In the genomic region with DNA sequence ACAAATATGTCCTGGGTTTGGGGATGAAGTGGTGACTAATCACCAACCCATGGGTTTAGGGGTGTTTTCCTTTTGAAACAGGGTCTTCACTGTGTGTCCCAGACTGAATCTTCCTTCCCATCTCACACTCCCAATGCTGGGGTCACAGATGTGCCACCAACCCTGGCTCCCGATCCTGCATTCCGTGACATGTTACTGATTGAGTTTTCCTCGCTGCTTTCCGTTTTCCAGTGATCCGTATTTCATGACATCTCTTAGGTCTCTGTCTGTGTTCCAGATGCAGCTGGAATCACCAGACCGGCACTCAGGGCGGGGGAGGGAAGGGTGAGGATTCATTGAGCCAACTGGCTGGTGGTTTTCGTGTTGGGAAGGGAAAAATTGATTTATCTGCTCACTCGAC, we compare ENCODE assay signal across 24 mouse cellular contexts.
DNase-seq lines count a peak whose midpoint lies in the region; ATAC-seq and TF ChIP-seq lines count a peak whose summit lies in the region.
"Had no signal": no experiment of that assay in that cellular context is flagged by ENCODE, and none has a peak within 500 bp of the region (broad histone marks: within the 10 kb centered on the region; RNA-seq: fewer than 3 reads in every experiment).

No protein-coding gene starts in this region.

- no peaks in the 10 kb centered on the region for H3K36me3 ChIP-seq in lung, postnatal 0 days (ENCODE audit: insufficient read depth, low read length)
- no peaks in the 10 kb centered on the region for H3K36me3 ChIP-seq in embryonic facial prominence, embryonic 15.5 days
- H3K36me3 ChIP-seq: intestine, embryonic 15.5 days; kidney, embryonic 15.5 days; liver, embryonic 15.5 days; stomach, embryonic 15.5 days had no signal

- WGBS in lung, postnatal 0 days, result 74% methylated on average over 9 of the region's 9 CpGs
- WGBS in embryonic facial prominence, embryonic 15.5 days, result 32% methylated on average over 9 of the region's 9 CpGs

- no peak for ATAC-seq in lung, postnatal 0 days
- no peak for ATAC-seq in embryonic facial prominence, embryonic 15.5 days (ENCODE audit: insufficient number of reproducible peaks, low FRiP score, low TSS enrichment, low read depth)
- ATAC-seq: forebrain, embryonic 16.5 days; hindbrain, embryonic 16.5 days; intestine, embryonic 15.5 days; midbrain, embryonic 16.5 days had no signal

- H3K4me1 ChIP-seq in lung, postnatal 0 days (ENCODE audit: insufficient read depth, low read depth, low read length), result peaks cover 7% of the 10 kb centered on the region; the same call in 1 of the 2 replicates
- peaks cover 30% of the 10 kb centered on the region for H3K4me1 ChIP-seq in embryonic facial prominence, embryonic 15.5 days
- H3K4me1 ChIP-seq: liver, embryonic 15.5 days had no signal

- TF ChIP-seq EP300 in lung, postnatal 0 days (IDR thresholded peaks at IDR 0.05), result no peak

- DNase-seq in heart, adult 11 months, result peak; percentile 93
- no peak for DNase-seq in heart, adult 8-10 months (ENCODE audit: low spot score)
- peak; percentile 45 for DNase-seq in lung, postnatal 10 days
- no peak for DNase-seq in lung, postnatal 0 days (ENCODE audit: low spot score)
- no peak for DNase-seq in frontal cortex, adult 2 months (ENCODE audit: extremely low spot score in 1 of 2, low spot score in 1 of 2)
- no peak for DNase-seq in cerebellum, postnatal 14 days
- DNase-seq: adrenal gland, postnatal 25 days; cerebellum, adult 18-20 months; cerebellum, postnatal 10 days; heart, adult 2 months; heart, postnatal 14 days; layer of hippocampus, postnatal 36 days; lung, embryonic 14.5 days; lung, postnatal 36 days; right cerebral cortex, postnatal 25 days had no signal

- H3K27ac ChIP-seq in lung, postnatal 0 days (ENCODE audit: low read length), result no peak overlapping the region
- peak overlapping the region; percentile 65; the same call in 1 of the 2 replicates for H3K27ac ChIP-seq in embryonic facial prominence, embryonic 15.5 days (replicated peaks)
- H3K27ac ChIP-seq: liver, embryonic 15.5 days had no signal

- H3K4me3 ChIP-seq in lung, postnatal 0 days (ENCODE audit: low read depth, low read length), result no peak overlapping the region
- no peak overlapping the region for H3K4me3 ChIP-seq in embryonic facial prominence, embryonic 15.5 days (replicated peaks)
- H3K4me3 ChIP-seq: heart, adult 2 months; intestine, embryonic 15.5 days; kidney, embryonic 15.5 days; liver, embryonic 15.5 days; stomach, embryonic 15.5 days had no signal

- H3K9me3 ChIP-seq in lung, postnatal 0 days (ENCODE audit: low read length), result no peaks in the 10 kb centered on the region
- H3K9me3 ChIP-seq in embryonic facial prominence, embryonic 15.5 days (replicated peaks), result no peaks in the 10 kb centered on the region
- H3K9me3 ChIP-seq: intestine, embryonic 15.5 days; kidney, embryonic 15.5 days; liver, embryonic 15.5 days; stomach, embryonic 15.5 days had no signal

- H3K9ac ChIP-seq in lung, postnatal 0 days (replicated peaks; ENCODE audit: low read depth), result no peak overlapping the region
- no peak overlapping the region for H3K9ac ChIP-seq in embryonic facial prominence, embryonic 15.5 days
- H3K9ac ChIP-seq: intestine, embryonic 15.5 days; kidney, embryonic 15.5 days; liver, embryonic 15.5 days; lung, embryonic 14.5 days; stomach, embryonic 15.5 days had no signal

- TF ChIP-seq CTCF in lung, postnatal 0 days (IDR thresholded peaks at IDR 0.05), result no peak

- H3K4me2 ChIP-seq in lung, postnatal 0 days (replicated peaks; ENCODE audit: low read depth, low read length), result no peak overlapping the region
- H3K4me2 ChIP-seq in embryonic facial prominence, embryonic 15.5 days (replicated peaks), result no peak overlapping the region
- H3K4me2 ChIP-seq: intestine, embryonic 15.5 days; liver, embryonic 15.5 days; lung, embryonic 14.5 days; midbrain, embryonic 11.5 days; stomach, embryonic 15.5 days had no signal

- no peaks in the 10 kb centered on the region for H3K27me3 ChIP-seq in lung, postnatal 0 days (replicated peaks; ENCODE audit: insufficient read depth, low read length)
- peaks cover 8% of the 10 kb centered on the region; the same call in 1 of the 2 replicates for H3K27me3 ChIP-seq in embryonic facial prominence, embryonic 15.5 days
- H3K27me3 ChIP-seq: intestine, embryonic 15.5 days; stomach, embryonic 15.5 days had no signal

Comparison
In these comparisons a context has a peak if more than half of its experiments do, and no peak if none do; other contexts are left out.
1. DNase-seq: peak in heart, adult 11 months (single experiment) and lung, postnatal 10 days (single experiment); none in heart, adult 8-10 months (single experiment), lung, postnatal 0 days (single experiment), frontal cortex, adult 2 months (0 of 2) and cerebellum, postnatal 14 days (0 of 2).